In the genomic region with DNA sequence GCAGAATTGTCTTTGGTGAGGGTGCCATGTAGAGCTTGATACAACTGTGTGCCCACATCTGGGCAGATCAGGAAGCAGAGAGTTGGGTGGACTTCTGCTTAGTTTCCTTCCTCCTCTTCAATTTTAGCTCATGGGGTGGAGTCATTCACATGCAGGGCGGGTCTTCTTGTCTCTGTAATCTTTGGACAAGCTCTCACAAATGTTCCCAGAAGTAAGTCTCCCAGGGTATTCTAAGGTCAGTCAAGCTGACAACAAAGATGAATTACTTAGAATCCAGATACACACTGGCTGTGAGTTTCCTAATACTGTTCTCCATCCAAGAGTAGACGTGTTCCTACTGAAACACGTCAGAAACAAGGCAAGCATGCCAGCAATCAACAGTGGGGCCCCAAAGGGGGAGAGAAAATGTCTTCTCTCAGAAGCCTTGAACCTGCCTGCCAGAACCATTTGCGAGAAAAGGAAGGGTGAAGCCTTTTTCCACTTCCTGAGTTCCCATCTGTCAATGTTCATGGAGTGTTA, we compare ENCODE assay signal across 8 mouse cellular contexts. TPM values are rescaled to one million over a fixed set of nuclear protein-coding genes. Genes with fewer than 3 reads are reported as not detected.
DNase-seq lines count a peak whose midpoint lies in the region; ATAC-seq and TF ChIP-seq lines count a peak whose summit lies in the region.

No protein-coding gene starts in this region.

- DNase-seq in CD4-positive, CD25-positive, alpha-beta regulatory T cell, adult 2 months (ENCODE audit: low read depth, low spot score), result peak; percentile 10
- DNase-seq in gastrocnemius, adult 2 months, result peak; percentile 43
- DNase-seq in kidney, postnatal 36 days, result peak; percentile 32 to 73
- peak; percentile 21 for DNase-seq in naive thymus-derived CD4-positive, alpha-beta T cell, adult 2 months (ENCODE audit: low read depth)
- no peak for DNase-seq in cerebellum, adult 9-11 months
- DNase-seq in layer of hippocampus, adult 9-10 months (ENCODE audit: low spot score), result no peak

- WGBS in forebrain, embryonic 15.5 days, result 66% methylated on average over 4 of the region's 4 CpGs

- H3K9me3 ChIP-seq in forebrain, embryonic 15.5 days, result no peaks in the 10 kb centered on the region

- H3K4me1 ChIP-seq in forebrain, embryonic 15.5 days, result no peaks in the 10 kb centered on the region

- no peak overlapping the region for H3K4me3 ChIP-seq in gastrocnemius, adult 2 months
- no peak overlapping the region for H3K4me3 ChIP-seq in forebrain, embryonic 15.5 days

- no peaks in the 10 kb centered on the region for H3K36me3 ChIP-seq in forebrain, embryonic 15.5 days

- no peak overlapping the region for H3K4me2 ChIP-seq in forebrain, embryonic 15.5 days (replicated peaks)

- no peak for ATAC-seq in CD4-positive, CD25-positive, alpha-beta regulatory T cell, adult 4 months
- no peak for ATAC-seq in forebrain, embryonic 15.5 days (replicated peaks)

- H3K9ac ChIP-seq in forebrain, embryonic 15.5 days (replicated peaks), result no peak overlapping the region

- intact Hi-C loops in gastrocnemius, adult 2 months (cut with DNase I), result no loop called here

- no peak for TF ChIP-seq CTCF in gastrocnemius, adult 2 months (IDR thresholded peaks at IDR 0.05)

- H3K27me3 ChIP-seq in forebrain, embryonic 15.5 days, result no peaks in the 10 kb centered on the region

- peak overlapping the region; percentile 77 for H3K27ac ChIP-seq in gastrocnemius, adult 2 months
- H3K27ac ChIP-seq in forebrain, embryonic 15.5 days (replicated peaks), result no peak overlapping the region

RNA-seq across cellular contexts. Expression of a gene that starts 11.2 kb away (rescaled TPM):
- 10 to 100 TPM; 49.8 to 61.7 TPM for polyA plus RNA-seq in CD4-positive, CD25-positive, alpha-beta regulatory T cell, adult 4 months (2017; shearing (Covaris generic))
- total RNA-seq in gastrocnemius, adult 2 months (2021), result 1 to 10 TPM; 1.9 to 2.2 TPM
- polyA plus RNA-seq in forebrain, embryonic 15.5 days (2015; fragmentation: Nextera tagmentation; extraction: Ambion mirVana), result 0.11 and 0.22 TPM in 2 replicates

RNA-seq across cellular contexts. Expression of a gene that starts 57.8 kb away (rescaled TPM):
- 1 to 10 TPM in 1 of 2 experiments, under 1 TPM in 1; 0.55 to 1.3 TPM for polyA plus RNA-seq in CD4-positive, CD25-positive, alpha-beta regulatory T cell, adult 4 months (2017; shearing (Covaris generic))
- total RNA-seq in gastrocnemius, adult 2 months (2021), result 1 to 10 TPM; 2.3 to 2.8 TPM
- 35.5 and 39.6 TPM in 2 replicates for polyA plus RNA-seq in forebrain, embryonic 15.5 days (2015; fragmentation: Nextera tagmentation; extraction: Ambion mirVana)

Comparison
In these comparisons a context has a peak if more than half of its experiments do, and no peak if none do; other contexts are left out.
1. DNase-seq: peak in CD4-positive, CD25-positive, alpha-beta regulatory T cell, adult 2 months (single experiment), gastrocnemius, adult 2 months (single experiment), kidney, postnatal 36 days (2 of 2) and naive thymus-derived CD4-positive, alpha-beta T cell, adult 2 months (single experiment); none in cerebellum, adult 9-11 months (single experiment) and layer of hippocampus, adult 9-10 months (single experiment).
2. RNA of a gene that starts 11.2 kb away (polyA plus RNA-seq): 49.8 to 61.7 TPM in CD4-positive, CD25-positive, alpha-beta regulatory T cell, adult 4 months; 0.11 to 0.22 TPM in forebrain, embryonic 15.5 days; every median in the first group is over 10 times any median in the second.
3. RNA of a gene that starts 57.8 kb away (polyA plus RNA-seq): 35.5 to 39.6 TPM in forebrain, embryonic 15.5 days; 0.55 to 1.3 TPM in CD4-positive, CD25-positive, alpha-beta regulatory T cell, adult 4 months; every median in the first group is over 10 times any median in the second.